Mouse (Mus musculus): ENCODE data around the gene Obsl1.

DNA sequence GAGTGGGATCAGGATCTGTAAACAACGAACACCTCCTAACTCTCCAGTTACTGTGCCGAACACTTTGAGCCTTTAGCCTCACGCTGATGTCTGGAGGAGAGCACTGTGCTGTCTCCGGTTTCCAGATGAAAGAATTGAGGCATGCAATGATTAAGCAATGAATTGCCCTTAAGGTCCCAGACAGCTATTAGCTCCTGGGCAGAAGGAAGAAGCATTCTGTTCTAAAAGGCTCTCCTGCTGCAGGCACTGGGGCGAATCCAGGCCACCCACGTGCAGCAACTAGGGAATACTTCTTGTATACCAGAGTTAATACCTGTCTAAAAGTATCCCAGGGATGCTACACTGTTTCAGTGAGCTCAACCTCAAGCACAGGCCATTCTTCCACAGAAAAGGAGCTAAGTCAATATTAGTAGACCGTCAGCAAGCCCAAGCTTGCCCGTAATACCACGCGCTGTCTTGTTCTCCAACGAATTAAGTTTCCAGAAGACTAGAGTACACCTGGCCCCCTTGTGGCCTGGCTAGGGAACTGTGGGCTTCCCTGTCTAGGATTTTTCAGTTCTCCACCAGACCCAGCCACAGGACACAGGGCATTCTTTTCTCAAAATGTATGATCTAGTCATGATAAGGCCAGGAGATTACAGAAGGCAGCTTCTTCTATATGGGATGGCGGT lies 11.2 kb downstream of the Obsl1 start:
- TF ChIP-seq CTCF (IDR thresholded peaks at IDR 0.05; ENCODE audit: low read depth) (peak; percentile 88), EP300 (optimal IDR thresholded peaks at IDR 0.05) (no peak)
